Mouse (Mus musculus) G1E (cell line): ENCODE data around the gene Rabgap1.

Experiments
- CTCF ChIP-seq: IDR thresholded peaks from 2 replicates; pipeline ENCODE4 v1.5.1; 2012; ENCODE audit warnings: low read depth, low read length, inconsistent platforms, mixed read lengths
- GATA1 ChIP-seq: IDR thresholded peaks from 2 replicates; pipeline ENCODE4 v1.6.1; 2012; ENCODE audit warnings: borderline replicate concordance, low read length, inconsistent platforms, mixed read lengths
- GATA2 ChIP-seq: IDR thresholded peaks from 2 replicates; pipeline ENCODE4 v1.6.1; 2012; ENCODE audit warnings: low read depth, low read length, inconsistent platforms, borderline replicate concordance

DNA sequence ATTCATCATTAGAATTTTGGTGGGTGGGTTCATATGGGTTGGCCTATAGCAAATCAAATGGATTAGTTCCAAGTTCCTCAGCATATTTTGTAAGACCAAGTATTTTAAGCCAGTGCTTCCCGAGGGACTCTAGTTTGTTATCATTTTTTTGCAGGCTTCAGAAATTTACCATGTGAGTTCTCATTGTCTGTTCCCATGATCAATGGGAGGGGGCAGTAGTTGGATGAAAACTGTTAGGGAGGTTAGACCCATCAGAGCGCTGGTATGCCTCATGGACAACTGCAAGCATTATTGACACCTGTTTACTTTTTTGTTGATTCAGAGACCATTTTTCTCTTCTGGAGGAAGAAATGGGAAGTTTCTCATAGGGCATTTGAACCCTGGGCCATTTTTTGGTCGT, 88.6 kb downstream of the Rabgap1 start:
- no peak for TF ChIP-seq CTCF
- no peak for TF ChIP-seq GATA1
- TF ChIP-seq GATA2: no peak
